Mouse (Mus musculus) E14TG2a.4 (cell line): ENCODE data around the gene Gm9837.

ENCODE experiments used
- CTCF ChIP-seq: conservative IDR thresholded peaks from 2 replicates; pipeline ENCODE4 v1.5.1; 2014; ENCODE audit warnings: low read length
- NANOG ChIP-seq: IDR thresholded peaks from 2 replicates; pipeline ENCODE4 v1.6.1; 2014; ENCODE audit warnings: borderline replicate concordance, low read length, mixed read lengths

DNA sequence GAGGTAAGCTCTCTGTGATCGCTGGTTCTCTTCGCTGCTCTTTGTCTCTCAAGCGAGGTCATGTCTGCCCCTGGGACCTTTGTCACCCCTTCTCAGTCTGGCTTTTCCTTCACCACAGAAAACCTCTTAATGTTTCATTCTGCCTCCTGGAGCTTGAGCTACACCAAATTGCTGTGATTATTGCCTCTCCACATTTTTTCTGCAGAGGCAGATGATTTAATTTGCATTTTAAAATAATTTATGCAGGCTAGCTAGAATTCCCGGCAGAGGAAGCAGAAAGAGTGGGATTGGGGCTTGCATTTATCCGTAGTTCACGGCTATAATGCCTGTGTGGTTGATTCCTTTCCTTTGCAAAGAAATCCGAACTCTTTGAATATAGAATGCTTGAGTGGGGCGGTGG is 5.3 kb upstream of the Gm9837 start:
- TF ChIP-seq CTCF = no peak
- no peak for TF ChIP-seq NANOG
